Mouse (Mus musculus): ENCODE data around the gene Lcn11. TPM values are rescaled to one million over a fixed set of nuclear protein-coding genes. Genes with fewer than 3 reads are reported as not detected.

Gene Lcn11
- polyA plus RNA-seq, 1 experiment = not detected

GRCm38 (mm10) chr2:25773507-25773906, 3.3 kb upstream of the Lcn11 start:
- H3K4me3 ChIP-seq (replicated peaks; ENCODE audit: control insufficient read depth, low read depth, low read length) = no peak overlapping the region
- no peak overlapping the region for H3K27ac ChIP-seq (ENCODE audit: control insufficient read depth, insufficient read depth, low read depth, low read length, poor library complexity)
- WGBS = 77% methylated on average over 2 of the region's 2 CpGs
- TF ChIP-seq POLR2A (IDR thresholded peaks at IDR 0.05; ENCODE audit: borderline replicate concordance, control insufficient read depth, low read depth, low read length) = no peak
- no peak for TF ChIP-seq CTCF (IDR thresholded peaks at IDR 0.05; ENCODE audit: control insufficient read depth, insufficient read depth, low read length)
- no peaks in the 10 kb centered on the region for H3K4me1 ChIP-seq (ENCODE audit: control insufficient read depth, insufficient read depth, low read length)

DNA sequence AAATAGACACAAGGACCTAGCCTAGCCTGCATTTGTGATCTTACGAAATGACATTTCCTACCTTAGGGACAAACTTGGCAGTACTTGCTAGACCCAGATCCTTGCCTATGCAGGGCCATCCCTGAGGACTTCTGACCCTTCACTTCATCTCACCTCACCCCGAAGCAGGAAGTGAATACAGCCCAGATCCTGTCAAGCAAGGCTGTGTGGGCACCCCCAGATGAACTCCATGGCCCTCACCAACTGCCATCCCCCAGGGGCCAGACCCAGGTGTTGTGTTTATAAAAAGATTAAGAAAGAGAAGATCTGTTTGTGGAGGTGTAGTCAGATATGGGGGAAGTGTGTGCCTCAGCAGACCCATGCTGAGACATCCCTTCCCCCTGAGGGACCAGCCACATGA, 2.2 kb upstream of the Lcn11 start:
- TF ChIP-seq POLR2A (IDR thresholded peaks at IDR 0.05; ENCODE audit: borderline replicate concordance, control insufficient read depth, low read depth, low read length) (no peak), CTCF (IDR thresholded peaks at IDR 0.05; ENCODE audit: control insufficient read depth, insufficient read depth, low read length) (no peak)
- H3K4me1 ChIP-seq (ENCODE audit: control insufficient read depth, insufficient read depth, low read length) = no peaks in the 10 kb centered on the region
- H3K27ac ChIP-seq (ENCODE audit: control insufficient read depth, insufficient read depth, low read depth, low read length, poor library complexity) = no peak overlapping the region
- H3K4me3 ChIP-seq (replicated peaks; ENCODE audit: control insufficient read depth, low read depth, low read length) = no peak overlapping the region
- WGBS = 52% methylated on average over 2 of the region's 2 CpGs

GRCm38 (mm10) chr2:25775991-25776390, 826 bp upstream of the Lcn11 start:
- Histone ChIP-seq H3K27ac (ENCODE audit: control insufficient read depth, insufficient read depth, low read depth, low read length, poor library complexity) (no peak overlapping the region), H3K4me3 (replicated peaks; ENCODE audit: control insufficient read depth, low read depth, low read length) (no peak overlapping the region), H3K4me1 (ENCODE audit: control insufficient read depth, insufficient read depth, low read length) (no peaks in the 10 kb centered on the region)
- TF ChIP-seq CTCF (IDR thresholded peaks at IDR 0.05; ENCODE audit: control insufficient read depth, insufficient read depth, low read length) (no peak), POLR2A (IDR thresholded peaks at IDR 0.05; ENCODE audit: borderline replicate concordance, control insufficient read depth, low read depth, low read length) (no peak)
- WGBS = 62% methylated on average over 3 of the region's 3 CpGs

- 81% methylated on average over 9 of the region's 9 CpGs for WGBS
- TF ChIP-seq CTCF (IDR thresholded peaks at IDR 0.05; ENCODE audit: control insufficient read depth, insufficient read depth, low read length) = no peak
- TF ChIP-seq POLR2A (IDR thresholded peaks at IDR 0.05; ENCODE audit: borderline replicate concordance, control insufficient read depth, low read depth, low read length) = no peak
- Histone ChIP-seq H3K4me3 (replicated peaks; ENCODE audit: control insufficient read depth, low read depth, low read length) (no peak overlapping the region), H3K27ac (ENCODE audit: control insufficient read depth, insufficient read depth, low read depth, low read length, poor library complexity) (no peak overlapping the region), H3K4me1 (ENCODE audit: control insufficient read depth, insufficient read depth, low read length) (no peaks in the 10 kb centered on the region)
These were observed 2.3 kb downstream of the Lcn11 start for GRCm38 (mm10) chr2:25779076-25779475.

DNA sequence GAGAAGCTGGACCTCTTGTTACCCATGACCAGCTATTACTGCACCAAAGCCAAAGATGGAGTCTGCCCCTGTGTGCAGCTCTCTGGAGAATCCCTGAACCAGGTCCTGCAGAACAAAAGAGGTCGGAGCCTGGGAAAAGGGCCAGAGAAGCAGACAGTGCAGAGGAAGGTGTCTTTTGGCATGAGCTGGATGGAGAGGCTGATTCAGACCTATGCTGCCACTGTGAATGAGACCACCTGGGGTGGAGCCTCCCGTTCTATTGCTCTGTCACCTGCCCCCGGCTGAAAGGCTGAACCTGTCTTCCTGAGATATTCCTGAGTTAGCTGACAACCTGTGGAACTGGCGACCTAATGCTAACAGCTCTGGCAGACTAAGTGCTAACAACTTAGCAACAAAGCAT, 4.1 kb downstream of the Lcn11 start:
- WGBS = 49% methylated on average over 4 of the region's 4 CpGs

GRCm38 (mm10) chr2:25781957-25782356, 5.1 kb downstream of the Lcn11 start, which contains the start of gene Gm13539:
Gene Gm13539 (plus strand): TSS chr2:25782257.
- H3K4me1 ChIP-seq (ENCODE audit: control insufficient read depth, insufficient read depth, low read length) = no peaks in the 10 kb centered on the region
- no peak within 1 kb of the TSS for H3K27ac ChIP-seq (ENCODE audit: control insufficient read depth, insufficient read depth, low read depth, low read length, poor library complexity)
- WGBS = 77% methylated on average over 3 of the region's 3 CpGs
- TF ChIP-seq POLR2A (IDR thresholded peaks at IDR 0.05; ENCODE audit: borderline replicate concordance, control insufficient read depth, low read depth, low read length) = no peak
- TF ChIP-seq CTCF (IDR thresholded peaks at IDR 0.05; ENCODE audit: control insufficient read depth, insufficient read depth, low read length) = no peak
- H3K4me3 ChIP-seq (replicated peaks; ENCODE audit: control insufficient read depth, low read depth, low read length) = no peak within 1 kb of the TSS

More for the DNA sequence above, 4.1 kb downstream of the Lcn11 start:
- Histone ChIP-seq H3K4me1 (ENCODE audit: control insufficient read depth, insufficient read depth, low read length) (no peaks in the 10 kb centered on the region), H3K4me3 (replicated peaks; ENCODE audit: control insufficient read depth, low read depth, low read length) (no peak overlapping the region), H3K27ac (ENCODE audit: control insufficient read depth, insufficient read depth, low read depth, low read length, poor library complexity) (no peak overlapping the region)
- TF ChIP-seq POLR2A (IDR thresholded peaks at IDR 0.05; ENCODE audit: borderline replicate concordance, control insufficient read depth, low read depth, low read length) = no peak
- TF ChIP-seq CTCF (IDR thresholded peaks at IDR 0.05; ENCODE audit: control insufficient read depth, insufficient read depth, low read length) = no peak

DNA sequence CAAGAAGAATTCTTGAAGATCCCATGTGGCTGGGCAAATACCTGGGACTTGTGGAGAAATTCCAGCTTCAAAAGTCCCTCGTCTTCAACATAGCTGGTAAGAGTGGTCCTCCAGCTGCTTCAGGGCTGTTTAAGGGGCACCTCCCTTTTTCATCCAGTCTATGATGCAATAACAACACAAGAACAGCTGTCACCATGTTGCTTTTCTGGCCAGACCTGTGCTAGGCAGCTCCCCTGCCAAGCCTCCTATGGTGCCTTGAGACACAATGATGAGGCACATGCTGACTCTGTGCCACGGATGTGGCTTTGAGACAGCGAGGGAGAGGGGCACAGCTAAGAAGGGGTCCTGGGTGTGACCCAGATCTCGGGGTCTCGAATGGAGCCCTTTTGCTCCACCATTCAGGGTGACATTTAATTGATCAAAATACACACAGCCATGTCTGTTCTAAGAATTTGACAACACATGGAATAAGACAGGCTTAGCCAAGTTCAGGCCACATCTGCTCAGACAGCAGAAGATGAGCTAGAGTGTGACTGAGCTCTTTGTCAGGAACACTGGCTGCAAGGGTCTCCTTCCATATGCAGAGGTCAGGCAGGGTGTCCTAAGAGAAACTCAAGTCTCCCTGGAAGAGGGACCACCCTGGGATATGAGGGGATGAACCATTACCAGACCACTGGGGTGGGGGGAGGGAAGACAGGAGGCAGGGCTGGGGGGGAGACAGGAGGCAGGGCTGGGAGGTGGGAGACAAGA, 8.9 kb downstream of the Lcn11 start:
- 68% methylated on average over 5 of the region's 5 CpGs for WGBS
- TF ChIP-seq CTCF (IDR thresholded peaks at IDR 0.05; ENCODE audit: control insufficient read depth, insufficient read depth, low read length) = no peak
- no peak for TF ChIP-seq POLR2A (IDR thresholded peaks at IDR 0.05; ENCODE audit: borderline replicate concordance, control insufficient read depth, low read depth, low read length)

DNA sequence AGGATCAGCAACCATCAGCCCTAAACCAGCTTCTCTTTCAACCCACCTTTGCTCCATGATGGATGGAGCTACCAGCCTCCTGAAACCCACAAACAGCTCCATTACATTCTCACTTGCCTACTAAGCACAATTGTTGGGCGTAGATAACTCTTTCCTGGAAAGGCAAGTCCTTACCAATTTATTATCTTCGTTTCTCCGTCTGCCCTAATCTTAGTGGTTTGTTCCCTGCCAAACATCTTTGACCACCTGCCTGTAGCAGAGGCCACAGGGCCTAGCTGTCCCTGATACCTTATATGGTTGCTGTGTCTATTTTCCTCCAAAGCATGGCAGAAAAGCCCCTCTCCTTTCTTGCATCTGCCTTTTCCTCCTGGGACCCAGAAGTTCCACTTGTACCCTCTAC, 12.3 kb downstream of the Lcn11 start:
- no peaks in the 10 kb centered on the region for H3K4me1 ChIP-seq (ENCODE audit: control insufficient read depth, insufficient read depth, low read length)
- H3K27ac ChIP-seq (ENCODE audit: control insufficient read depth, insufficient read depth, low read depth, low read length, poor library complexity) = no peak overlapping the region
- TF ChIP-seq POLR2A (IDR thresholded peaks at IDR 0.05; ENCODE audit: borderline replicate concordance, control insufficient read depth, low read depth, low read length) = no peak
- no peak for TF ChIP-seq CTCF (IDR thresholded peaks at IDR 0.05; ENCODE audit: control insufficient read depth, insufficient read depth, low read length)
- H3K4me3 ChIP-seq (replicated peaks; ENCODE audit: control insufficient read depth, low read depth, low read length) = no peak overlapping the region
- WGBS = 63% methylated on average over 3 of the region's 3 CpGs

More for the DNA sequence above, 8.9 kb downstream of the Lcn11 start:
- Histone ChIP-seq H3K27ac (ENCODE audit: control insufficient read depth, insufficient read depth, low read depth, low read length, poor library complexity) (no peak overlapping the region), H3K4me3 (replicated peaks; ENCODE audit: control insufficient read depth, low read depth, low read length) (no peak overlapping the region), H3K4me1 (ENCODE audit: control insufficient read depth, insufficient read depth, low read length) (no peaks in the 10 kb centered on the region)
